Mouse (Mus musculus): ENCODE data around the gene Artn. TPM values are rescaled to one million over a fixed set of nuclear protein-coding genes. Genes with fewer than 3 reads are reported as not detected.

The Artn gene
- polyA plus RNA-seq, 1 experiment = 0.89 TPM

DNA sequence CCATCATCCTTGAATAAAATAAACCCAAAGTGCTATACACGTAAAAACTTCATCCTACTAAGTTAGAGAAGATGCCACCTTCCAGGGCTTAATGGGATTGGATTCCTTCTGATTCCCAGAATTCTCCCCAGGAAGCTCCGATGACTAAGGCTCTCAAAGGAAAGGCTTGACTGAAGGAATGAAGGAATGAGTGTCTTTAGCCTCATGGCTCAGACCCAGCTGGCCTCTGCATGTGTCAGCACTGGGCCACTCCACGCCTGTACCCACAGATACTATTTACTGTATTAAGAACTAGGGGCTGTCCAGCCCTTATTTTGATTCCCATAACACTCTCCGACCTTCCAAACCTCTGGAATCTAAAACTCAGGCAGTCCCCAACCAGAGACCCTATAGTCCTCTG is 4.5 kb upstream of the Artn start:
- H3K27ac ChIP-seq (ENCODE audit: insufficient read depth, low read length) = no peak overlapping the region
- peaks cover 2% of the 10 kb centered on the region; the same call in 1 of the 2 replicates for H3K36me3 ChIP-seq (ENCODE audit: control insufficient read depth, insufficient read depth, low read length)
- no peak for TF ChIP-seq POLR2A (IDR thresholded peaks at IDR 0.05; ENCODE audit: low read depth, low read length)
- H3K4me1 ChIP-seq (ENCODE audit: control insufficient read depth, insufficient read depth, insufficient read length) = peaks cover 4% of the 10 kb centered on the region; the same call in 1 of the 2 replicates
- no peak overlapping the region for H3K4me3 ChIP-seq (ENCODE audit: extremely low read depth, insufficient read depth, insufficient read length)
- DNase-seq (ENCODE audit: low read depth in 1 of 2, low spot score in 2 of 2) = no peak
- peaks cover 8% of the 10 kb centered on the region for H3K27me3 ChIP-seq (ENCODE audit: control insufficient read depth, insufficient read depth, low read length)
- whole genome bisulfite sequencing = 84% methylated on average over 4 of the region's 4 CpGs

- WGBS = 95% methylated on average over 5 of the region's 5 CpGs
- peaks cover 5% of the 10 kb centered on the region; the same call in 1 of the 2 replicates for H3K4me1 ChIP-seq (ENCODE audit: control insufficient read depth, insufficient read depth, insufficient read length)
- no peak overlapping the region for H3K27ac ChIP-seq (ENCODE audit: insufficient read depth, low read length)
- H3K27me3 ChIP-seq (ENCODE audit: control insufficient read depth, insufficient read depth, low read length) = peaks cover 12% of the 10 kb centered on the region
- no peak for TF ChIP-seq CTCF (IDR thresholded peaks at IDR 0.05; ENCODE audit: extremely low read depth, insufficient read depth, insufficient read length, insufficient replicate concordance)
- TF ChIP-seq POLR2A (IDR thresholded peaks at IDR 0.05; ENCODE audit: low read depth, low read length) = no peak
- no peak overlapping the region for H3K4me3 ChIP-seq (ENCODE audit: extremely low read depth, insufficient read depth, insufficient read length)
- peaks cover 2% of the 10 kb centered on the region; the same call in 1 of the 2 replicates for H3K36me3 ChIP-seq (ENCODE audit: control insufficient read depth, insufficient read depth, low read length)
- no peak for DNase-seq (ENCODE audit: low read depth in 1 of 2, low spot score in 2 of 2)
Observed at GRCm38 (mm10) chr4:117933248-117933647, 3.7 kb upstream of the Artn start.

DNA sequence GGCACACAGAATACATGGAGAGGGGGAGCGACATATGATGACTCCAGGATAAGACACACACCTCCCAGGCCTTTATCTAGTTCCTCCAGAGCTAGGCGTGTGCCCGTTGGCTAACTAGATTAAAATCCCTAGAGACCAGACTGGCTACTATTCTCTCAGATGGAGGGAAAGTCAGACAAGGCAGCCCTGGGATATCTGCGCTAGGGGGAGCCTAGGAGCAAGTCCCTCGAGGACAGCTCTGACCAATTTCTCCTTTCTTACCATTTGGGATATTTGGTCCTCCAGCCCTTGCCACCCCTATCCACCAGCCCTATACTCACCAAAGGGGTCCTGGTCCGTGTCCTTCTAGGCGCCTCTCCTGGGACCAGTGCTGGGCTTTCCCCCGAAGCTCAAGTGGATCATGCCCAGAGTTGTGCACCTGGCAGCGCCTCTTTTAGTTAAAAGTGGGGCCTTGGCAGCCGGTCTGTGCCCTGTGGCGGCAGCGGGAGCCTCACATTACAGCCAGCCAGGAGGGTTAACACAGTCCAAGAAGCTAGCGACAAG is 793 bp downstream of the Artn start:
- WGBS = 5% methylated on average over 13 of the region's 13 CpGs
- Histone ChIP-seq H3K4me3 (ENCODE audit: extremely low read depth, insufficient read depth, insufficient read length) (no peak overlapping the region), H3K27ac (ENCODE audit: insufficient read depth, low read length) (0 out of 2 replicates have a peak overlapping the region, but pooled peaks have one; percentile 6), H3K36me3 (ENCODE audit: control insufficient read depth, insufficient read depth, low read length) (peaks cover 2% of the 10 kb centered on the region; the same call in 1 of the 2 replicates), H3K27me3 (ENCODE audit: control insufficient read depth, insufficient read depth, low read length) (peaks cover 17% of the 10 kb centered on the region), H3K4me1 (ENCODE audit: control insufficient read depth, insufficient read depth, insufficient read length) (peaks cover 12% of the 10 kb centered on the region)
- TF ChIP-seq POLR2A (IDR thresholded peaks at IDR 0.05; ENCODE audit: low read depth, low read length) = no peak
- TF ChIP-seq CTCF (IDR thresholded peaks at IDR 0.05; ENCODE audit: extremely low read depth, insufficient read depth, insufficient read length, insufficient replicate concordance) = peak; percentile 1; the same call in 1 of the 2 replicates
- DNase-seq (ENCODE audit: low read depth in 1 of 2, low spot score in 2 of 2) = no peak

GRCm38 (mm10) chr4:117928234-117928633 is 1.3 kb downstream of the Artn start:
- H3K4me1 ChIP-seq (ENCODE audit: control insufficient read depth, insufficient read depth, insufficient read length) = peaks cover 12% of the 10 kb centered on the region
- WGBS = 27% methylated on average over 6 of the region's 6 CpGs
- H3K36me3 ChIP-seq (ENCODE audit: control insufficient read depth, insufficient read depth, low read length) = peaks cover 2% of the 10 kb centered on the region; the same call in 1 of the 2 replicates
- no peak overlapping the region for H3K4me3 ChIP-seq (ENCODE audit: extremely low read depth, insufficient read depth, insufficient read length)
- H3K27me3 ChIP-seq (ENCODE audit: control insufficient read depth, insufficient read depth, low read length) = peaks cover 17% of the 10 kb centered on the region
- no peak for DNase-seq (ENCODE audit: low read depth in 1 of 2, low spot score in 2 of 2)
- TF ChIP-seq POLR2A (IDR thresholded peaks at IDR 0.05; ENCODE audit: low read depth, low read length) (no peak), CTCF (IDR thresholded peaks at IDR 0.05; ENCODE audit: extremely low read depth, insufficient read depth, insufficient read length, insufficient replicate concordance) (peak; percentile 56; the same call in 1 of the 2 replicates)
- H3K27ac ChIP-seq (ENCODE audit: insufficient read depth, low read length) = no peak overlapping the region

DNA sequence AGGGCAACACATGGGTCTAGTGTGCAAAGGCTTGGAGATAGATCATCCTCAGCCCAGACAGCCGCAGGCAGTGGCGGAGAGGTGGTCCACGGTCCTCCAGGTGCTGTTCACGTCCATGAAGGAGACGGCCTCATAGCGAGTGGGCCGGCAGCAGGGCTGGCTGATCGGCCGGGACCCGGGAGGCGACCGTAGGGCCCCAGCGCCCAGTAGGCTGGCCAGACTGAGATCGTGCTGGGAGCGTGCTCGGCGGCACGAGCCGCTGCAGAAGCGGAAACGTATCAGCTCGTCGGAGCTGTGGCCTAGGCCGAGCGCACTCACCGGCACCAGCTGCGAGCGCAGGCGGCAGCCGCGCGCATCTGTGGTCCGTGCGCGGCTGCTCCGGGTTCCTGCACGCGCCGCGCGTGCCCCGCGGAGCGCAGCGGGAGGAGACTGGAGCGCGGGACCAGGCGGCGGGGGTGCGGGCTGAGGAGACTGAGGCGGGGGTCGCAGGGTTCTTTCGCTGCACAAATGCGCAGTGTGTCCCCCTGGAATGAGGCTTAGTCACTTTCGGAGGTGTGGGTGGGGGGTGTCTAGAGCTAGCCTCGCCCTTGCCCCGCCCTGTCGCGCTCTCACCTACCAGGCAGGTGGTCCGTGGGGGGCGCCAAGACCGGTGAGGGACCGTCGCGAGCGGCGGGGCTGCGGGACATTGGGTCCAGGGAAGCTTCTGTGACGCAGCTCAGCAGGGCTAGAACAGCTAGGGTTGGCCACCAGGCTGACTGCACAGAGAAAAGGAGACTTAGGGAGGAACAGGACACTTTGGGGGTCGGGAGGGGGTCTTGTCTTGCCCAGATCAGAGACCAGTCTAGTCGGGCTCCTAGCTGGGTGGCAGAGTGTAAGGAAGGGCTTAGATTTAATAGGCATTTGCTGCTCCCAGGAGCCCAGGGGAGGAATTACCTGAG is 2.7 kb downstream of the Artn start:
- peaks cover 15% of the 10 kb centered on the region for H3K4me1 ChIP-seq (ENCODE audit: control insufficient read depth, insufficient read depth, insufficient read length)
- peaks cover 17% of the 10 kb centered on the region for H3K27me3 ChIP-seq (ENCODE audit: control insufficient read depth, insufficient read depth, low read length)
- H3K27ac ChIP-seq (ENCODE audit: insufficient read depth, low read length) = no peak overlapping the region
- H3K4me3 ChIP-seq (ENCODE audit: extremely low read depth, insufficient read depth, insufficient read length) = peak overlapping the region; percentile 36; the same call in 1 of the 2 replicates
- DNase-seq (ENCODE audit: low read depth in 1 of 2, low spot score in 2 of 2) = no peak
- H3K36me3 ChIP-seq (ENCODE audit: control insufficient read depth, insufficient read depth, low read length) = no peaks in the 10 kb centered on the region
- no peak for TF ChIP-seq POLR2A (IDR thresholded peaks at IDR 0.05; ENCODE audit: low read depth, low read length)
- no peak for TF ChIP-seq CTCF (IDR thresholded peaks at IDR 0.05; ENCODE audit: extremely low read depth, insufficient read depth, insufficient read length, insufficient replicate concordance)
- 6% methylated on average over 71 of the region's 71 CpGs for WGBS

DNA sequence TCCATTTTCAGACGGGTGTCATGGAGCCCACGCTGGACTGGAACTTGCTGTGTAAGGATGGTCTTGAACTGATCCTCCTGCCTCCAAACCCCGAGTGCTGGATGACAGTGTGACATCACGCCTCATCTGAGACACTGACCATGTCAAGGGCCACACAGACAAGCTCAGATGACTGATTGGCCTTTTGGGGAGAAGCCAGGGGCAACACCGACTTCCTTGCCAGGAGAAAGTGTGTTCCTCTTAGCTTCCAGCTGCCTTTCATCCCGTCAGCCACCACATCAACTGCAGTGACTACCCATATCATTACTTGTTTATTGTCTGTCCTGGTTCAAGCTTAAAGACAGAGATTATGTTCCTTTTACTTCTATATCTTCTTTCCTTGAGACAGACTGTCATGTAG is 4.6 kb downstream of the Artn start:
- peaks cover 22% of the 10 kb centered on the region for H3K4me1 ChIP-seq (ENCODE audit: control insufficient read depth, insufficient read depth, insufficient read length)
- 60% methylated on average over 5 of the region's 6 CpGs for WGBS
- no peak overlapping the region for H3K4me3 ChIP-seq (ENCODE audit: extremely low read depth, insufficient read depth, insufficient read length)
- peaks cover 17% of the 10 kb centered on the region for H3K27me3 ChIP-seq (ENCODE audit: control insufficient read depth, insufficient read depth, low read length)
- H3K36me3 ChIP-seq (ENCODE audit: control insufficient read depth, insufficient read depth, low read length) = no peaks in the 10 kb centered on the region
- TF ChIP-seq POLR2A (IDR thresholded peaks at IDR 0.05; ENCODE audit: low read depth, low read length) (no peak), CTCF (IDR thresholded peaks at IDR 0.05; ENCODE audit: extremely low read depth, insufficient read depth, insufficient read length, insufficient replicate concordance) (no peak)
- no peak overlapping the region for H3K27ac ChIP-seq (ENCODE audit: insufficient read depth, low read length)
- no peak for DNase-seq (ENCODE audit: low read depth in 1 of 2, low spot score in 2 of 2)

Measured in spleen, adult 2 months (tissue).